In the genomic region with DNA sequence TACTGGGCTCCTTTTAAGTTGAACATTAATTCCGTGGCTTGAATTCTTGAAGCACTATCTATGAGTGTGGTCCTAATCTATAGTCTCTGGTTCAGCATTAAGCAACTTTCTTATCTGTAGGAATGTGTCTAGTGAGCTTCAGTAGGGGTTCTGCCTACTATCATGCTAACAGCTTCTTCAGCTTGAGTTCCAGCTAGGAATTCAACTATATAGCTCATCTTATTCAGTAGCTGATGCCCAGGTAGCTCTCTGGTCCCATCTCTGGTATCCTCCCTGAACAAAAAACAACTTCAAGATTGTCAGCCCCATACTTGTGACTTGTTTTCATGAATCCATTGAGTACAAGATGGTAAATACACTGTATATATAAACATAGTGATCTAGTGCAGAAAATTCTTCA, we compare ENCODE assay signal across 8 mouse cellular contexts. TPM values are rescaled to one million over a fixed set of nuclear protein-coding genes. Genes with fewer than 3 reads are reported as not detected.
DNase-seq lines count a peak whose midpoint lies in the region; ATAC-seq lines count a peak whose summit lies in the region.

TSS of gene Ndn (plus strand) at position 301 of the 400 bp plus-strand sequence.

- H3K36me3 ChIP-seq in heart, embryonic 15.5 days = no peaks in the 10 kb centered on the region
- H3K36me3 ChIP-seq in limb, embryonic 13.5 days = no peaks in the 10 kb centered on the region

- ATAC-seq in heart, embryonic 15.5 days (replicated peaks; ENCODE audit: insufficient number of reproducible peaks, insufficient read depth, low FRiP score, low read depth) = no peak
- ATAC-seq in limb, embryonic 13.5 days (ENCODE audit: low FRiP score, low read depth) = no peak

- no peak within 1 kb of the TSS for H3K9ac ChIP-seq in heart, embryonic 15.5 days
- no peak within 1 kb of the TSS for H3K9ac ChIP-seq in limb, embryonic 13.5 days

- H3K4me1 ChIP-seq in heart, embryonic 15.5 days (replicated peaks) = peaks cover 5% of the 10 kb centered on the region; the same call in 1 of the 2 replicates
- H3K4me1 ChIP-seq in limb, embryonic 13.5 days = no peaks in the 10 kb centered on the region

- H3K27ac ChIP-seq in heart, embryonic 15.5 days = no peak within 1 kb of the TSS
- H3K27ac ChIP-seq in limb, embryonic 13.5 days = no peak within 1 kb of the TSS

- no peak within 1 kb of the TSS for H3K4me2 ChIP-seq in heart, embryonic 15.5 days
- H3K4me2 ChIP-seq in limb, embryonic 13.5 days (replicated peaks) = no peak within 1 kb of the TSS

- intact Hi-C loops in heart, postnatal 25 days (cut with DNase I) = no loop called here
- intact Hi-C loops in heart, postnatal 10 days (cut with DNase I) = no loop called here

- 23% methylated on average over 1 of the region's 1 CpGs for WGBS in heart, embryonic 15.5 days
- WGBS in limb, embryonic 13.5 days = 46% methylated on average over 1 of the region's 1 CpGs

- H3K4me3 ChIP-seq in heart, embryonic 15.5 days = no peak within 1 kb of the TSS
- H3K4me3 ChIP-seq in limb, embryonic 13.5 days = no peak within 1 kb of the TSS

- no peak for DNase-seq in heart, postnatal 25 days (ENCODE audit: low spot score)
- DNase-seq in adrenal gland, postnatal 25 days = no peak
- DNase-seq in heart, postnatal 10 days = no peak
- no peak for DNase-seq in cerebellum, postnatal 10 days
- no peak for DNase-seq in kidney, adult 11 months
- no peak for DNase-seq in ovary, postnatal 10 days (ENCODE audit: low spot score)

- no peaks in the 10 kb centered on the region for H3K27me3 ChIP-seq in heart, embryonic 15.5 days
- H3K27me3 ChIP-seq in limb, embryonic 13.5 days = no peaks in the 10 kb centered on the region

- H3K9me3 ChIP-seq in heart, embryonic 15.5 days (replicated peaks) = no peaks in the 10 kb centered on the region
- H3K9me3 ChIP-seq in limb, embryonic 13.5 days = peaks cover 8% of the 10 kb centered on the region; the same call in 1 of the 2 replicates

RNA-seq across cellular contexts. Expression of gene Ndn, which starts in this region (rescaled TPM):
- polyA plus RNA-seq in heart, embryonic 15.5 days (2015; fragmentation: Nextera tagmentation; extraction: Ambion mirVana) = 45.8 and 63.8 TPM in 2 replicates
- 1 to 10 TPM; 5.6 to 5.7 TPM for total RNA-seq in heart, postnatal 25 days (2021)
- total RNA-seq in adrenal gland, postnatal 25 days (2021) = 64.2 and 76.2 TPM in 2 replicates
- 10 to 100 TPM; 14.2 to 14.3 TPM for total RNA-seq in heart, postnatal 10 days (2021)
- polyA plus RNA-seq in limb, embryonic 13.5 days (2015; fragmentation: Nextera tagmentation; extraction: Ambion mirVana) = 123 and 124 TPM in 2 replicates
